Mouse (Mus musculus): ENCODE results near the gene 6030452D12Rik. TPM values are rescaled to one million over a fixed set of nuclear protein-coding genes. Genes with fewer than 3 reads are reported as not detected.

Gene 6030452D12Rik
- total and polyA plus RNA-seq, 3 experiments: not detected

- Histone ChIP-seq H3K27me3 (replicated peaks) (peaks cover 1% of the 10 kb centered on the region), H3K4me1 (ENCODE audit: control insufficient read depth in 1 of 2, insufficient read depth in 2 of 2) (no peaks in the 10 kb centered on the region), H3K4me2 (ENCODE audit: insufficient read depth, low read depth, poor library complexity, severe bottlenecking) (no peak within 1 kb of the TSS), H3K27ac (ENCODE audit: insufficient read depth, low read depth) (no peak within 1 kb of the TSS), H3K9ac (ENCODE audit: insufficient read depth, low read depth) (no peak within 1 kb of the TSS), H3K9me3 (replicated peaks; ENCODE audit: low read length) (peaks cover 3% of the 10 kb centered on the region), H3K79me2 (replicated peaks; ENCODE audit: control insufficient read depth, extremely low read depth, insufficient read depth, poor library complexity, severe bottlenecking) (no peaks in the 10 kb centered on the region), H3K36me3 (replicated peaks in 1 of 2; ENCODE audit: control insufficient read depth in 1 of 2, insufficient read depth in 1 of 2, low read length in 1 of 2) (no peaks in the 10 kb centered on the region), H3K4me3 (replicated peaks in 1 of 3; ENCODE audit: low read depth in 2 of 3, low read length in 2 of 3, poor library complexity in 1 of 3) (no peak within 1 kb of the TSS)
- TF ChIP-seq USF2 (conservative IDR thresholded peaks at IDR 0.05; ENCODE audit: low read depth, low read length) (no peak), BHLHE40 (IDR thresholded peaks at IDR 0.05; ENCODE audit: low read depth, low read length) (no peak), MXI1 (IDR thresholded peaks at IDR 0.05; ENCODE audit: low read depth, low read length) (no peak), GABPA (IDR thresholded peaks at IDR 0.05; ENCODE audit: insufficient replicate concordance, low read depth, low read length) (no peak), ZKSCAN1 (IDR thresholded peaks at IDR 0.05; ENCODE audit: borderline replicate concordance, low read depth, low read length) (no peak)
- dilution Hi-C loops (cut with MboI; ENCODE audit: extremely low pct_ligation_motif_present, extremely low pct_unique_long_range_greater_than_20kb, low sequenced_read_pairs) (no loop called here), in situ Hi-C loops (cut with MboI; ENCODE audit: low pct_ligation_motif_present, low pct_unique_long_range_greater_than_20kb, low sequenced_read_pairs) (no loop called here)
- no peak for DNase-seq (ENCODE audit: extremely low read depth)
Observed at GRCm38 (mm10) chr8:106510365-106510975, 10.1 kb downstream of the 6030452D12Rik start, which contains the start of gene Cdh3. Gene Cdh3, plus strand, starts transcription at chr8:106510891.

- Histone ChIP-seq H3K36me3 (replicated peaks in 1 of 2; ENCODE audit: control insufficient read depth in 1 of 2, insufficient read depth in 1 of 2, low read length in 1 of 2) (no peaks in the 10 kb centered on the region), H3K9me3 (replicated peaks; ENCODE audit: low read length) (peaks cover 3% of the 10 kb centered on the region), H3K4me2 (ENCODE audit: insufficient read depth, low read depth, poor library complexity, severe bottlenecking) (no peak overlapping the region), H3K4me3 (replicated peaks in 1 of 3; ENCODE audit: low read depth in 2 of 3, low read length in 2 of 3, poor library complexity in 1 of 3) (no peak overlapping the region), H3K27me3 (replicated peaks) (peaks cover 1% of the 10 kb centered on the region), H3K9ac (ENCODE audit: insufficient read depth, low read depth) (no peak overlapping the region), H3K79me2 (replicated peaks; ENCODE audit: control insufficient read depth, extremely low read depth, insufficient read depth, poor library complexity, severe bottlenecking) (no peaks in the 10 kb centered on the region), H3K27ac (ENCODE audit: insufficient read depth, low read depth) (no peak overlapping the region), H3K4me1 (ENCODE audit: control insufficient read depth in 1 of 2, insufficient read depth in 2 of 2) (no peaks in the 10 kb centered on the region)
- in situ Hi-C loops (cut with MboI; ENCODE audit: low pct_ligation_motif_present, low pct_unique_long_range_greater_than_20kb, low sequenced_read_pairs) (no loop called here), dilution Hi-C loops (cut with MboI; ENCODE audit: extremely low pct_ligation_motif_present, extremely low pct_unique_long_range_greater_than_20kb, low sequenced_read_pairs) (no loop called here)
- no peak for DNase-seq (ENCODE audit: extremely low read depth)
- TF ChIP-seq EP300 (IDR thresholded peaks at IDR 0.05; ENCODE audit: low read length) (no peak), MEF2A (IDR thresholded peaks at IDR 0.05; ENCODE audit: borderline replicate concordance, low read depth, low read length) (no peak), MAX (IDR thresholded peaks at IDR 0.05; ENCODE audit: low read length) (no peak), JUN (IDR thresholded peaks at IDR 0.05; ENCODE audit: insufficient read depth, low read depth, low read length) (no peak), RAD21 (IDR thresholded peaks at IDR 0.05; ENCODE audit: low read depth, low read length) (no peak), RCOR1 (conservative IDR thresholded peaks at IDR 0.05; ENCODE audit: low read depth, low read length) (no peak), USF2 (conservative IDR thresholded peaks at IDR 0.05; ENCODE audit: low read depth, low read length) (no peak), ELF1 (IDR thresholded peaks at IDR 0.05; ENCODE audit: low read depth, low read length) (no peak), MAZ (IDR thresholded peaks at IDR 0.05; ENCODE audit: low read depth, low read length) (no peak), NELFE (IDR thresholded peaks at IDR 0.05; ENCODE audit: low read depth, low read length) (no peak), ZMIZ1 (IDR thresholded peaks at IDR 0.05; ENCODE audit: low read depth, low read length) (no peak), POLR2AphosphoS2 (IDR thresholded peaks at IDR 0.05; ENCODE audit: low read depth, low read length) (no peak), CHD2 (IDR thresholded peaks at IDR 0.05; ENCODE audit: low read length) (no peak), CTCF (conservative IDR thresholded peaks at IDR 0.05 in 1 of 2, IDR thresholded peaks at IDR 0.05 in 1 of 2; ENCODE audit: low read depth in 2 of 2, low read length in 2 of 2) (no peak), E2F4 (IDR thresholded peaks at IDR 0.05; ENCODE audit: insufficient replicate concordance, low read depth, low read length) (no peak), MYC (IDR thresholded peaks at IDR 0.05; ENCODE audit: low read depth, low read length) (no peak), MXI1 (IDR thresholded peaks at IDR 0.05; ENCODE audit: low read depth, low read length) (no peak), ETS1 (conservative IDR thresholded peaks at IDR 0.05; ENCODE audit: low read depth, low read length) (no peak)
Observed at GRCm38 (mm10) chr8:106511065-106511501, 10.8 kb downstream of the 6030452D12Rik start.
